Mouse (Mus musculus) erythroblast, embryonic 14.5 days (primary cell): ENCODE results near the gene Evi5.

Experiments
- GATA1 ChIP-seq: IDR thresholded peaks from 2 replicates; pipeline ENCODE4 v1.6.1; 2012; ENCODE audit warnings: low read length, inconsistent platforms, mixed read lengths
- TAL1 ChIP-seq: IDR thresholded peaks from 3 replicates; pipeline ENCODE4 v1.6.1; 2012; ENCODE audit warnings: low read length, inconsistent platforms, mixed read lengths

- TF ChIP-seq TAL1, result no peak
- no peak for TF ChIP-seq GATA1
These were observed 171.6 kb downstream of the Evi5 start for GRCm38 (mm10) chr5:107703207-107703763.
